ENCODE assay signal across 8 mouse cellular contexts in the genomic region with DNA sequence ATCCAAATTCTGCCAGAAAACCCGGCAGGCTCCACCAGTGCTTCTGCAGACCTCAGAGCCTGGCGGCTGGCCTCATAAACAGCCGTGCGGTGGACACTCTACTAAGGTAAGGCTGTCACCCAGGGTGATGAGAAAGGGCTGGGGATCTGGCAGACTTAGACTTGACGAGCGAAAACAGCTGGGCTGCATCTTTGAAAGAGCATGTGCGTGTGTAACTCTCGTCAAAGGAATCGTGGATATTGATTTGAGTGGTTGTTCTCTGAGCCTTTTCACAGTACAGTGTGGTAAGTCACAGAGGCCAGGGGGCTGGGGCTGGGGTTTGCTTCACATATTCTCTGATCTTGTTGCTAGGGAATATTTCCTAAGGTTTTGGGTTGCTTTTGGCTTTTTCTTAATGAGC. TPM values are rescaled to one million over a fixed set of nuclear protein-coding genes. Genes with fewer than 3 reads are reported as not detected.
DNase-seq lines count a peak whose midpoint lies in the region; ATAC-seq and TF ChIP-seq lines count a peak whose summit lies in the region.

Txnrd1 (plus strand) TSS at position 26 of the 400 bp plus-strand sequence.

- no peaks in the 10 kb centered on the region for H3K9me3 ChIP-seq in kidney, embryonic 15.5 days (replicated peaks)
- H3K9me3 ChIP-seq in hindbrain, postnatal 0 days (ENCODE audit: low read length): no peaks in the 10 kb centered on the region
- H3K9me3 ChIP-seq in lung, postnatal 0 days (ENCODE audit: low read length): no peaks in the 10 kb centered on the region

- no peak for DNase-seq in kidney, postnatal 25 days
- DNase-seq in adrenal gland, postnatal 10 days: no peak
- DNase-seq in gastrocnemius, adult 8-10 months (ENCODE audit: low spot score in 2 of 2): no peak
- DNase-seq in hindbrain, postnatal 0 days (ENCODE audit: low spot score): no peak
- DNase-seq in lung, postnatal 0 days (ENCODE audit: low spot score): peak; percentile 9
- DNase-seq in B cell, adult 2 months: no peak
- no peak for DNase-seq in ovary, postnatal 14 days (ENCODE audit: low spot score)

- no peak within 1 kb of the TSS for H3K9ac ChIP-seq in kidney, embryonic 15.5 days
- H3K9ac ChIP-seq in hindbrain, postnatal 0 days (replicated peaks; ENCODE audit: low read length): no peak within 1 kb of the TSS
- H3K9ac ChIP-seq in lung, postnatal 0 days (replicated peaks; ENCODE audit: low read depth): no peak within 1 kb of the TSS

- H3K4me1 ChIP-seq in kidney, embryonic 15.5 days: peaks cover 15% of the 10 kb centered on the region
- H3K4me1 ChIP-seq in hindbrain, postnatal 0 days (ENCODE audit: insufficient read depth, low read length): no peaks in the 10 kb centered on the region
- no peaks in the 10 kb centered on the region for H3K4me1 ChIP-seq in lung, postnatal 0 days (ENCODE audit: insufficient read depth, low read depth, low read length)

- no peak within 1 kb of the TSS for H3K4me3 ChIP-seq in kidney, embryonic 15.5 days (replicated peaks)
- H3K4me3 ChIP-seq in hindbrain, postnatal 0 days (ENCODE audit: low read length): no peak within 1 kb of the TSS
- no peak within 1 kb of the TSS for H3K4me3 ChIP-seq in lung, postnatal 0 days (ENCODE audit: low read depth, low read length)

- H3K27ac ChIP-seq in kidney, embryonic 15.5 days: no peak within 1 kb of the TSS
- no peak within 1 kb of the TSS for H3K27ac ChIP-seq in hindbrain, postnatal 0 days
- H3K27ac ChIP-seq in lung, postnatal 0 days (ENCODE audit: low read length): no peak within 1 kb of the TSS

- TF ChIP-seq CTCF in hindbrain, postnatal 0 days (IDR thresholded peaks at IDR 0.05; ENCODE audit: low read depth): no peak
- TF ChIP-seq CTCF in lung, postnatal 0 days (IDR thresholded peaks at IDR 0.05): no peak

- no peaks in the 10 kb centered on the region for H3K36me3 ChIP-seq in kidney, embryonic 15.5 days
- no peaks in the 10 kb centered on the region for H3K36me3 ChIP-seq in hindbrain, postnatal 0 days (ENCODE audit: insufficient read depth, low read length)
- H3K36me3 ChIP-seq in lung, postnatal 0 days (ENCODE audit: insufficient read depth, low read length): no peaks in the 10 kb centered on the region

- no peaks in the 10 kb centered on the region for H3K27me3 ChIP-seq in kidney, embryonic 15.5 days
- no peaks in the 10 kb centered on the region for H3K27me3 ChIP-seq in hindbrain, postnatal 0 days (ENCODE audit: insufficient read depth, low read length)
- no peaks in the 10 kb centered on the region for H3K27me3 ChIP-seq in lung, postnatal 0 days (replicated peaks; ENCODE audit: insufficient read depth, low read length)

- TF ChIP-seq EP300 in lung, postnatal 0 days (IDR thresholded peaks at IDR 0.05): no peak

- no peak within 1 kb of the TSS for H3K4me2 ChIP-seq in kidney, embryonic 15.5 days
- no peak within 1 kb of the TSS for H3K4me2 ChIP-seq in hindbrain, postnatal 0 days (ENCODE audit: low read depth, low read length)
- H3K4me2 ChIP-seq in lung, postnatal 0 days (replicated peaks; ENCODE audit: low read depth, low read length): no peak within 1 kb of the TSS

- WGBS in kidney, embryonic 15.5 days: 29% methylated on average over 9 of the region's 9 CpGs
- 55% methylated on average over 9 of the region's 9 CpGs for WGBS in hindbrain, postnatal 0 days
- WGBS in lung, postnatal 0 days: 38% methylated on average over 9 of the region's 9 CpGs

- ATAC-seq in kidney, embryonic 15.5 days (replicated peaks; ENCODE audit: low FRiP score): 0 out of 2 replicates have a peak, but pooled peaks have one; percentile 29
- no peak for ATAC-seq in hindbrain, postnatal 0 days
- no peak for ATAC-seq in lung, postnatal 0 days

RNA-seq across cellular contexts. Expression of gene Txnrd1, which starts in this region (rescaled TPM):
- 105 and 107 TPM in 2 replicates for polyA plus RNA-seq in kidney, embryonic 15.5 days (2015; fragmentation: Nextera tagmentation; extraction: Ambion mirVana)
- total RNA-seq in adrenal gland, postnatal 10 days (2021): 10 to 100 TPM; 88.4 to 96.8 TPM
- total RNA-seq in gastrocnemius, adult 8-10 months (2022): 10 to 100 TPM; 56.7 to 79.1 (median 63.5) TPM
- total RNA-seq in hindbrain, postnatal 0 days (2014; rRNA removed): 79.6 and 80.0 TPM in 2 replicates
- 62.3 and 64.8 TPM in 2 replicates for polyA plus RNA-seq in hindbrain, postnatal 0 days (2015; fragmentation: Nextera tagmentation; extraction: Ambion mirVana)
- 34.6 and 40.0 TPM in 2 replicates for polyA plus RNA-seq in lung, postnatal 0 days (2015; fragmentation: Nextera tagmentation; extraction: Ambion mirVana)
